Mouse (Mus musculus): ENCODE measurements around the gene Aldh16a1.

GRCm38 (mm10) chr7:45147899-45148298 is 6.5 kb downstream of the Aldh16a1 start:
- TF ChIP-seq CTCF (IDR thresholded peaks at IDR 0.05; ENCODE audit: control insufficient read depth, insufficient read depth, insufficient read length), result no peak
- TF ChIP-seq USF1 (IDR thresholded peaks at IDR 0.05; ENCODE audit: low read depth), result no peak
- TF ChIP-seq MYOG (IDR thresholded peaks at IDR 0.05; ENCODE audit: control insufficient read depth, extremely low read depth, insufficient read length), result no peak
- TF ChIP-seq MAX (IDR thresholded peaks at IDR 0.05), result no peak
- no peak for TF ChIP-seq CEBPB (IDR thresholded peaks at IDR 0.05; ENCODE audit: low read depth)
- no peak for TF ChIP-seq MYOD1 (IDR thresholded peaks at IDR 0.05; ENCODE audit: control insufficient read depth, insufficient read length, low read depth)

Measured in C2C12 (cell line).